Mouse (Mus musculus): ENCODE data around the gene Crcp.

- TF ChIP-seq CTCF (IDR thresholded peaks at IDR 0.05; ENCODE audit: low read depth), result no peak
- TF ChIP-seq EP300 (IDR thresholded peaks at IDR 0.05; ENCODE audit: low read depth), result no peak
Observed at GRCm38 (mm10) chr5:130062096-130062495, 33.0 kb downstream of the Crcp start.

Data from liver, postnatal 0 days (tissue).